In the genomic region with DNA sequence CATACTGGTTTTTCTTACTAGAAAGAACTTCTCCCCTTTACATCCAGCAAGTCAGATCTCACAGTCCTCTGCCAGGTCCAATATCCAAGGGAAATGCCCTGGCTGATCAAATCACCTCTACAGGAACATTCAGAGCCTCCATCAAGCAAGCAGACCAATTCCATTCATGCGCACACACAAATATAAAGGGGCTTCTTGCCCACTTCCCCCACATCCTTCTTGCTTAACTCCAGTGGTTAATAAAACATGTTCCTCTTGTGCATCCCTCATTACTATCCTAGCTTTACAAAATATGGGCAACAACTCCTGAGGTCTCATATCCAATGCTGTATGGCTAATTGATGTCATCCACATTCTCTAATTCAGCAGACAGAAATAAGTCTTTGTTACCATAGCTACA, we compare ENCODE assay signal across 16 mouse cellular contexts.
"Had no signal": no experiment of that assay in that cellular context is flagged by ENCODE, and none has a peak within 500 bp of the region (broad histone marks: within the 10 kb centered on the region; RNA-seq: fewer than 3 reads in every experiment).

No protein-coding gene starts in this region.

- H3K36me3 ChIP-seq: neural tube, embryonic 12.5 days; neural tube, embryonic 13.5 days; neural tube, embryonic 15.5 days; stomach, embryonic 15.5 days had no signal

- DNase-seq: retina, postnatal 1 day; right cerebral cortex, adult 18-20 months; right cerebral cortex, postnatal 25 days; right cerebral cortex, postnatal 4 days; spleen, adult 18-20 months; thymus, adult 18-20 months; thymus, adult 2 months; thymus, postnatal 14 days; thymus, postnatal 25 days; thymus, postnatal 36 days; thymus, postnatal 4 days had no signal

- H3K27me3 ChIP-seq: neural tube, embryonic 12.5 days; neural tube, embryonic 13.5 days; neural tube, embryonic 15.5 days; stomach, embryonic 15.5 days had no signal

- H3K27ac ChIP-seq: neural tube, embryonic 12.5 days; neural tube, embryonic 13.5 days; neural tube, embryonic 15.5 days; stomach, embryonic 15.5 days; stomach, postnatal 0 days had no signal

- H3K4me3 ChIP-seq: neural tube, embryonic 12.5 days; neural tube, embryonic 13.5 days; neural tube, embryonic 15.5 days; stomach, embryonic 15.5 days had no signal

- H3K4me1 ChIP-seq: neural tube, embryonic 12.5 days; neural tube, embryonic 13.5 days; neural tube, embryonic 15.5 days; stomach, embryonic 15.5 days had no signal

- H3K9me3 ChIP-seq: neural tube, embryonic 12.5 days; neural tube, embryonic 13.5 days; neural tube, embryonic 15.5 days; stomach, embryonic 15.5 days had no signal
